Mouse (Mus musculus): ENCODE results near the gene Syne2. TPM values are rescaled to one million over a fixed set of nuclear protein-coding genes. Genes with fewer than 3 reads are reported as not detected.
"Not testable (repeated sequence)": the region's sequence is repeated elsewhere in the genome, so short reads cannot be mapped to it uniquely, and the experiment has no call there.

The Syne2 gene
- polyA plus RNA-seq, 1 experiment = 12.5 TPM

- WGBS = 47% methylated on average over 3 of the region's 3 CpGs
- H3K4me1 ChIP-seq (ENCODE audit: control insufficient read depth, insufficient read depth, low read length) = no peaks in the 10 kb centered on the region
- H3K4me3 ChIP-seq (replicated peaks; ENCODE audit: control insufficient read depth, low read depth, low read length) = no peak overlapping the region
- TF ChIP-seq CTCF (IDR thresholded peaks at IDR 0.05; ENCODE audit: control insufficient read depth, insufficient read depth, low read length) (no peak), POLR2A (IDR thresholded peaks at IDR 0.05; ENCODE audit: borderline replicate concordance, control insufficient read depth, low read depth, low read length) (no peak)
- H3K27ac ChIP-seq (ENCODE audit: control insufficient read depth, insufficient read depth, low read depth, low read length, poor library complexity) = no peak overlapping the region
Measured at GRCm38 (mm10) chr12:76128306-76128705, 310.4 kb downstream of the Syne2 start.

GRCm38 (mm10) chr12:76128831-76129230 is 310.9 kb downstream of the Syne2 start:
- WGBS = 84% methylated on average over 10 of the region's 10 CpGs
- Histone ChIP-seq H3K4me1 (ENCODE audit: control insufficient read depth, insufficient read depth, low read length) (no peaks in the 10 kb centered on the region), H3K27ac (ENCODE audit: control insufficient read depth, insufficient read depth, low read depth, low read length, poor library complexity) (no peak overlapping the region), H3K4me3 (replicated peaks; ENCODE audit: control insufficient read depth, low read depth, low read length) (no peak overlapping the region)
- TF ChIP-seq CTCF (IDR thresholded peaks at IDR 0.05; ENCODE audit: control insufficient read depth, insufficient read depth, low read length) (no peak), POLR2A (IDR thresholded peaks at IDR 0.05; ENCODE audit: borderline replicate concordance, control insufficient read depth, low read depth, low read length) (no peak)

- no peak for TF ChIP-seq POLR2A (IDR thresholded peaks at IDR 0.05; ENCODE audit: borderline replicate concordance, control insufficient read depth, low read depth, low read length)
- peak; percentile 69 for TF ChIP-seq CTCF (IDR thresholded peaks at IDR 0.05; ENCODE audit: control insufficient read depth, insufficient read depth, low read length)
- Histone ChIP-seq H3K4me3 (replicated peaks; ENCODE audit: control insufficient read depth, low read depth, low read length) (no peak overlapping the region), H3K27ac (ENCODE audit: control insufficient read depth, insufficient read depth, low read depth, low read length, poor library complexity) (no peak overlapping the region), H3K4me1 (ENCODE audit: control insufficient read depth, insufficient read depth, low read length) (no peaks in the 10 kb centered on the region)
- 27% methylated on average over 4 of the region's 4 CpGs for WGBS
Measured at GRCm38 (mm10) chr12:76130281-76130680, 312.3 kb downstream of the Syne2 start.

GRCm38 (mm10) chr12:76130891-76131290 is 313.0 kb downstream of the Syne2 start:
- TF ChIP-seq POLR2A (IDR thresholded peaks at IDR 0.05; ENCODE audit: borderline replicate concordance, control insufficient read depth, low read depth, low read length) = no peak
- TF ChIP-seq CTCF (IDR thresholded peaks at IDR 0.05; ENCODE audit: control insufficient read depth, insufficient read depth, low read length) = no peak
- H3K27ac ChIP-seq (ENCODE audit: control insufficient read depth, insufficient read depth, low read depth, low read length, poor library complexity) = no peak overlapping the region
- no peaks in the 10 kb centered on the region for H3K4me1 ChIP-seq (ENCODE audit: control insufficient read depth, insufficient read depth, low read length)
- 87% methylated on average over 6 of the region's 6 CpGs for WGBS
- H3K4me3 ChIP-seq (replicated peaks; ENCODE audit: control insufficient read depth, low read depth, low read length) = no peak overlapping the region

GRCm38 (mm10) chr12:76132591-76132990 is 314.7 kb downstream of the Syne2 start:
- TF ChIP-seq POLR2A (IDR thresholded peaks at IDR 0.05; ENCODE audit: borderline replicate concordance, control insufficient read depth, low read depth, low read length) = no peak
- TF ChIP-seq CTCF (IDR thresholded peaks at IDR 0.05; ENCODE audit: control insufficient read depth, insufficient read depth, low read length) = no peak
- Histone ChIP-seq H3K27ac (ENCODE audit: control insufficient read depth, insufficient read depth, low read depth, low read length, poor library complexity) (no peak overlapping the region), H3K4me3 (replicated peaks; ENCODE audit: control insufficient read depth, low read depth, low read length) (no peak overlapping the region), H3K4me1 (ENCODE audit: control insufficient read depth, insufficient read depth, low read length) (no peaks in the 10 kb centered on the region)
- WGBS = 78% methylated on average over 4 of the region's 4 CpGs

- H3K27ac ChIP-seq (ENCODE audit: control insufficient read depth, insufficient read depth, low read depth, low read length, poor library complexity); H3K4me1 ChIP-seq (ENCODE audit: control insufficient read depth, insufficient read depth, low read length); H3K4me3 ChIP-seq (replicated peaks; ENCODE audit: control insufficient read depth, low read depth, low read length): not testable (repeated sequence)
- WGBS = 80% methylated on average over 9 of the region's 9 CpGs
Measured at GRCm38 (mm10) chr12:76133081-76133480, 315.1 kb downstream of the Syne2 start.

- TF ChIP-seq CTCF (IDR thresholded peaks at IDR 0.05; ENCODE audit: control insufficient read depth, insufficient read depth, low read length) (no peak), POLR2A (IDR thresholded peaks at IDR 0.05; ENCODE audit: borderline replicate concordance, control insufficient read depth, low read depth, low read length) (no peak)
- no peaks in the 10 kb centered on the region for H3K4me1 ChIP-seq (ENCODE audit: control insufficient read depth, insufficient read depth, low read length)
- WGBS = 65% methylated on average over 6 of the region's 6 CpGs
Measured at GRCm38 (mm10) chr12:76136701-76137100, 318.8 kb downstream of the Syne2 start.

GRCm38 (mm10) chr12:76152389-76152788 is 334.5 kb downstream of the Syne2 start:
- 24% methylated on average over 30 of the region's 30 CpGs for WGBS
- H3K4me1 ChIP-seq (ENCODE audit: control insufficient read depth, insufficient read depth, low read length); H3K4me3 ChIP-seq (replicated peaks; ENCODE audit: control insufficient read depth, low read depth, low read length); H3K27ac ChIP-seq (ENCODE audit: control insufficient read depth, insufficient read depth, low read depth, low read length, poor library complexity): not testable (repeated sequence)

More at GRCm38 (mm10) chr12:76136701-76137100, 318.8 kb downstream of the Syne2 start:
- Histone ChIP-seq H3K4me3 (replicated peaks; ENCODE audit: control insufficient read depth, low read depth, low read length) (no peak overlapping the region), H3K27ac (ENCODE audit: control insufficient read depth, insufficient read depth, low read depth, low read length, poor library complexity) (no peak overlapping the region)

Other genes starting within 250 kb of the Syne2 start
- 16.9 and 17.0 TPM in 2 replicates for gene Ppp2r5e, start 221.9 kb upstream of the Syne2 start, polyA plus RNA-seq (2011; ENCODE audit: insufficient read depth, insufficient read length, low replicate concordance, missing spikeins)
- 49.9 and 67.4 TPM in 2 replicates for gene Wdr89, start 148.6 kb upstream of the Syne2 start, polyA plus RNA-seq (2011; ENCODE audit: insufficient read depth, insufficient read length, low replicate concordance, missing spikeins)
- gene Sgpp1, start 82.4 kb upstream of the Syne2 start, polyA plus RNA-seq (2011; ENCODE audit: insufficient read depth, insufficient read length, low replicate concordance, missing spikeins) = 9.6 and 10.2 TPM in 2 replicates